ENCODE assay signal across 10 mouse cellular contexts in the genomic region with DNA sequence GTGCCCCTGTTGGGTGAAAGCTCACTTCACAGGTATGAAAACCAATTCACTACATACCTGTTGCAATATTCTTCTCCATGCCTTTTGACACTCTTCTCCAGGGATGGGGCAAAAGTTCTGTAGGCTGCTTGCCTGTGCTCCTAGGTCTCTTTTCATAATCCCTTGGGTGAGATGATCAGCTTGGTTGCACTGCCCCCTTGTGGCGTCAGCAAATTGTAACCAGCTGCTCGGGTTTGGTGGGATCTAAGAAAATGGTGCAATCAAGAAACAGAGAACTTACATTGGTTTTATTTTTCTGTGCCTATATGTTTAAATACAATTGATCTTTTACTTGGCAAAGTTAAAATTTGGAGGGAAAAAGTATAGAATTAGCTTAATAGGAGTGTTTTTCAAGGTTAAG.
A peak's percentile ranks its signal among the peaks of the same experiment; 100 is the strongest.
DNase-seq lines count a peak whose midpoint lies in the region; ATAC-seq lines count a peak whose summit lies in the region.
"Had no signal": no experiment of that assay in that cellular context is flagged by ENCODE, and none has a peak within 500 bp of the region (broad histone marks: within the 10 kb centered on the region; RNA-seq: fewer than 3 reads in every experiment).

No protein-coding gene starts in this region.

- ATAC-seq in kidney, embryonic 15.5 days (replicated peaks; ENCODE audit: low FRiP score): no peak
- ATAC-seq in neural tube, embryonic 12.5 days (ENCODE audit: low FRiP score, low read depth): 0 out of 2 replicates have a peak, but pooled peaks have one; percentile 36

- H3K9me3 ChIP-seq in kidney, embryonic 15.5 days (replicated peaks): no peaks in the 10 kb centered on the region
- H3K9me3 ChIP-seq in neural tube, embryonic 12.5 days: no peaks in the 10 kb centered on the region
- H3K9me3 ChIP-seq: embryonic facial prominence, embryonic 13.5 days; neural tube, embryonic 13.5 days had no signal

- 0% methylated on average over 2 of the region's 2 CpGs for WGBS in kidney, embryonic 15.5 days
- WGBS in neural tube, embryonic 12.5 days: 2% methylated on average over 2 of the region's 2 CpGs

- peaks cover 27% of the 10 kb centered on the region for H3K27me3 ChIP-seq in kidney, embryonic 15.5 days
- no peaks in the 10 kb centered on the region for H3K27me3 ChIP-seq in neural tube, embryonic 12.5 days (replicated peaks)

- no peak overlapping the region for H3K27ac ChIP-seq in kidney, embryonic 15.5 days
- no peak overlapping the region for H3K27ac ChIP-seq in neural tube, embryonic 12.5 days
- H3K27ac ChIP-seq: embryonic facial prominence, embryonic 13.5 days; neural tube, embryonic 13.5 days had no signal

- peaks cover 5% of the 10 kb centered on the region; the same call in 1 of the 2 replicates for H3K4me1 ChIP-seq in kidney, embryonic 15.5 days
- H3K4me1 ChIP-seq in neural tube, embryonic 12.5 days: no peaks in the 10 kb centered on the region; the same call in 1 of the 2 replicates
- H3K4me1 ChIP-seq: neural tube, embryonic 13.5 days had no signal

- H3K4me2 ChIP-seq in kidney, embryonic 15.5 days: no peak overlapping the region
- no peak overlapping the region for H3K4me2 ChIP-seq in neural tube, embryonic 12.5 days (replicated peaks)
- H3K4me2 ChIP-seq: embryonic facial prominence, embryonic 13.5 days; neural tube, embryonic 13.5 days had no signal

- no peaks in the 10 kb centered on the region for H3K36me3 ChIP-seq in kidney, embryonic 15.5 days
- H3K36me3 ChIP-seq in neural tube, embryonic 12.5 days: no peaks in the 10 kb centered on the region
- H3K36me3 ChIP-seq: embryonic facial prominence, embryonic 13.5 days; neural tube, embryonic 13.5 days had no signal

- no peak overlapping the region for H3K4me3 ChIP-seq in kidney, embryonic 15.5 days (replicated peaks)
- no peak overlapping the region for H3K4me3 ChIP-seq in neural tube, embryonic 12.5 days
- H3K4me3 ChIP-seq: embryonic facial prominence, embryonic 13.5 days; neural tube, embryonic 13.5 days had no signal

- intact Hi-C loops in left cerebral cortex, postnatal 10 days (cut with DNase I): loop anchor here (1.0 to 10.0 kb wide), 3 partner anchors 194 to 498 kb away; partner anchors contain the start of genes B4galt4, Poglut1 and Tmem39a

- no peak overlapping the region for H3K9ac ChIP-seq in kidney, embryonic 15.5 days
- no peak overlapping the region for H3K9ac ChIP-seq in neural tube, embryonic 12.5 days
- H3K9ac ChIP-seq: embryonic facial prominence, embryonic 13.5 days; neural tube, embryonic 13.5 days had no signal

- peak; percentile 17 for DNase-seq in kidney, adult 11 months
- peak; percentile 85 for DNase-seq in adrenal gland, postnatal 10 days
- DNase-seq in embryo, embryonic 11.5 days (ENCODE audit: low read depth, low spot score): peak; percentile 60
- peak; percentile 83 for DNase-seq in heart, postnatal 4 days
- DNase-seq in left cerebral cortex, postnatal 10 days (ENCODE audit: extremely low spot score in 1 of 2, low spot score in 2 of 2): peak; percentile 78 to 79
- peak; percentile 18 to 38 for DNase-seq in urinary bladder, postnatal 36 days (ENCODE audit: low spot score in 2 of 2)

Comparison
In these comparisons a context has a peak if more than half of its experiments do, and no peak if none do; other contexts are left out.
1. DNase-seq: peak in every context shown above with its lines; median percentile 85 in adrenal gland, postnatal 10 days; 83 in heart, postnatal 4 days; 78 in left cerebral cortex, postnatal 10 days; 60 in embryo, embryonic 11.5 days; 28 in urinary bladder, postnatal 36 days; 17 in kidney, adult 11 months.